Comparison of ENCODE assay signal across 16 mouse cellular contexts in the genomic region with DNA sequence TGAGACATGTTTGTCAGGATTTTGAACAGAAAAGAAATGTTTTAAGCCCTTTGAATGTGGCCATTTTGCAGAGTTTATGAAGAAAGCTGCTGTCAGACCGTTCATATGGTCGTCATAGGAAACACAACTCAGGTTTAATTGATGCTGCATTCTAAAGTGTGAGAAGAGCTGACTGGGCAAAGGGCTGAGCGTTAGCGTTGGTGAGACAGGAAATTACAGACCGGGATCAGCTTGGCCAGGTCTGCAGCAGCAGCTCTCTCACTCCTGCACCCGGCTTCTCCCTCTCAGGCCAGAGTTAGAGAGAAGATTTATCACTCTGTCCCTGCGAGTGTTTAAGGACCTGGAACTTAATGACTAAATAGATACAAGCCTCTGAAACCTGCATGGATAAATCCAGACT.
DNase-seq lines count a peak whose midpoint lies in the region; ATAC-seq lines count a peak whose summit lies in the region.
"Had no signal": no experiment of that assay in that cellular context is flagged by ENCODE, and none has a peak within 500 bp of the region (broad histone marks: within the 10 kb centered on the region; RNA-seq: fewer than 3 reads in every experiment).

No protein-coding gene starts in this region.

- no peak for DNase-seq in kidney, postnatal 25 days
- DNase-seq in left cerebral cortex, postnatal 25 days (ENCODE audit: low spot score in 2 of 2), result no peak
- DNase-seq in adrenal gland, postnatal 10 days, result no peak
- DNase-seq: cerebellum, adult 2 months; heart, postnatal 10 days; kidney, postnatal 10 days; liver, postnatal 0 days; lung, postnatal 4 days; thymus, postnatal 14 days had no signal

- WGBS in forebrain, embryonic 13.5 days, result 7% methylated on average over 7 of the region's 7 CpGs
- WGBS in forebrain, embryonic 12.5 days, result 10% methylated on average over 7 of the region's 7 CpGs
- WGBS in kidney, embryonic 16.5 days, result 5% methylated on average over 7 of the region's 7 CpGs
- 12% methylated on average over 7 of the region's 7 CpGs for WGBS in hindbrain, embryonic 15.5 days
- 11% methylated on average over 7 of the region's 7 CpGs for WGBS in neural tube, embryonic 15.5 days

- intact Hi-C loops in left cerebral cortex, postnatal 25 days (cut with DNase I), result no loop called here

- H3K27ac ChIP-seq in forebrain, embryonic 13.5 days, result no peak overlapping the region
- no peak overlapping the region for H3K27ac ChIP-seq in forebrain, embryonic 12.5 days
- 0 out of 2 replicates have a peak overlapping the region, but pooled peaks have one; percentile 29 for H3K27ac ChIP-seq in kidney, embryonic 16.5 days (ENCODE audit: low read length)
- H3K27ac ChIP-seq in hindbrain, embryonic 15.5 days (replicated peaks), result peak overlapping the region; percentile 52
- H3K27ac ChIP-seq in neural tube, embryonic 15.5 days (replicated peaks), result 0 out of 2 replicates have a peak overlapping the region, but pooled peaks have one; percentile 46
- H3K27ac ChIP-seq: stomach, embryonic 15.5 days had no signal

- H3K4me2 ChIP-seq in forebrain, embryonic 13.5 days, result no peak overlapping the region
- no peak overlapping the region for H3K4me2 ChIP-seq in forebrain, embryonic 12.5 days
- no peak overlapping the region for H3K4me2 ChIP-seq in kidney, embryonic 16.5 days (replicated peaks; ENCODE audit: low read depth, low read length)
- H3K4me2 ChIP-seq in hindbrain, embryonic 15.5 days, result no peak overlapping the region
- no peak overlapping the region for H3K4me2 ChIP-seq in neural tube, embryonic 15.5 days
- H3K4me2 ChIP-seq: stomach, embryonic 15.5 days had no signal

- H3K4me3 ChIP-seq in forebrain, embryonic 13.5 days, result no peak overlapping the region
- H3K4me3 ChIP-seq in forebrain, embryonic 12.5 days (replicated peaks), result no peak overlapping the region
- H3K4me3 ChIP-seq in kidney, embryonic 16.5 days (ENCODE audit: low read length), result no peak overlapping the region
- H3K4me3 ChIP-seq in hindbrain, embryonic 15.5 days, result no peak overlapping the region
- no peak overlapping the region for H3K4me3 ChIP-seq in neural tube, embryonic 15.5 days (replicated peaks)
- H3K4me3 ChIP-seq: erythroblast, embryonic 14.5 days; stomach, embryonic 15.5 days had no signal

- 0 out of 2 replicates have a peak overlapping the region, but pooled peaks have one; percentile 12 for H3K9ac ChIP-seq in forebrain, embryonic 13.5 days
- no peak overlapping the region for H3K9ac ChIP-seq in forebrain, embryonic 12.5 days
- no peak overlapping the region for H3K9ac ChIP-seq in kidney, embryonic 16.5 days (replicated peaks; ENCODE audit: low read length)
- no peak overlapping the region for H3K9ac ChIP-seq in hindbrain, embryonic 15.5 days
- H3K9ac ChIP-seq in neural tube, embryonic 15.5 days (replicated peaks), result no peak overlapping the region
- H3K9ac ChIP-seq: liver, postnatal 0 days; stomach, embryonic 15.5 days had no signal

- H3K4me1 ChIP-seq in forebrain, embryonic 13.5 days, result peaks cover 42% of the 10 kb centered on the region
- H3K4me1 ChIP-seq in forebrain, embryonic 12.5 days, result peaks cover 41% of the 10 kb centered on the region
- peaks cover 30% of the 10 kb centered on the region for H3K4me1 ChIP-seq in kidney, embryonic 16.5 days (ENCODE audit: insufficient read depth, low read length)
- peaks cover 37% of the 10 kb centered on the region for H3K4me1 ChIP-seq in hindbrain, embryonic 15.5 days (replicated peaks)
- H3K4me1 ChIP-seq in neural tube, embryonic 15.5 days, result peaks cover 34% of the 10 kb centered on the region

- H3K27me3 ChIP-seq in forebrain, embryonic 13.5 days, result peaks cover 9% of the 10 kb centered on the region; the same call in 1 of the 2 replicates
- H3K27me3 ChIP-seq in forebrain, embryonic 12.5 days, result peaks cover 36% of the 10 kb centered on the region
- H3K27me3 ChIP-seq in kidney, embryonic 16.5 days (ENCODE audit: insufficient read depth, low read length), result no peaks in the 10 kb centered on the region
- H3K27me3 ChIP-seq in hindbrain, embryonic 15.5 days, result no peaks in the 10 kb centered on the region
- H3K27me3 ChIP-seq in neural tube, embryonic 15.5 days (replicated peaks), result no peaks in the 10 kb centered on the region
- H3K27me3 ChIP-seq: stomach, embryonic 15.5 days had no signal

- H3K36me3 ChIP-seq in forebrain, embryonic 13.5 days (ENCODE audit: poor library complexity, severe bottlenecking), result 0 out of 2 replicates have a peak, but pooled peaks cover 3% of the 10 kb centered on the region
- peaks cover 8% of the 10 kb centered on the region for H3K36me3 ChIP-seq in forebrain, embryonic 12.5 days (replicated peaks)
- H3K36me3 ChIP-seq in kidney, embryonic 16.5 days (ENCODE audit: insufficient read depth, low read length), result no peaks in the 10 kb centered on the region
- H3K36me3 ChIP-seq in hindbrain, embryonic 15.5 days, result no peaks in the 10 kb centered on the region
- no peaks in the 10 kb centered on the region for H3K36me3 ChIP-seq in neural tube, embryonic 15.5 days
- H3K36me3 ChIP-seq: stomach, embryonic 15.5 days had no signal

- no peaks in the 10 kb centered on the region for H3K9me3 ChIP-seq in forebrain, embryonic 13.5 days (replicated peaks)
- H3K9me3 ChIP-seq in forebrain, embryonic 12.5 days, result no peaks in the 10 kb centered on the region
- no peaks in the 10 kb centered on the region; the same call in 1 of the 2 replicates for H3K9me3 ChIP-seq in kidney, embryonic 16.5 days (ENCODE audit: low read length)
- no peaks in the 10 kb centered on the region for H3K9me3 ChIP-seq in hindbrain, embryonic 15.5 days
- H3K9me3 ChIP-seq in neural tube, embryonic 15.5 days (replicated peaks), result no peaks in the 10 kb centered on the region
- H3K9me3 ChIP-seq: stomach, embryonic 15.5 days had no signal

- no peak for ATAC-seq in forebrain, embryonic 13.5 days
- no peak for ATAC-seq in forebrain, embryonic 12.5 days (ENCODE audit: low FRiP score)
- ATAC-seq in kidney, embryonic 16.5 days (ENCODE audit: low FRiP score, low TSS enrichment), result no peak
- ATAC-seq in hindbrain, embryonic 15.5 days (ENCODE audit: low FRiP score, low read depth), result no peak
- ATAC-seq in neural tube, embryonic 15.5 days (ENCODE audit: low FRiP score), result no peak
- ATAC-seq: liver, postnatal 0 days had no signal

Comparison
In these comparisons a context has a peak if more than half of its experiments do, and no peak if none do; other contexts are left out.
1. H3K27ac ChIP-seq: peak in kidney, embryonic 16.5 days (single experiment), hindbrain, embryonic 15.5 days (single experiment) and neural tube, embryonic 15.5 days (single experiment); none in forebrain, embryonic 13.5 days (single experiment) and forebrain, embryonic 12.5 days (single experiment).